ENCODE assay signal across 8 mouse cellular contexts in genomic region chr11:24076127-24076650, GRCm38 (mm10). TPM values are rescaled to one million over a fixed set of nuclear protein-coding genes. Genes with fewer than 3 reads are reported as not detected.
DNase-seq lines count a peak whose midpoint lies in the region; ATAC-seq and TF ChIP-seq lines count a peak whose summit lies in the region.

No protein-coding gene starts in this region.

- H3K9me3 ChIP-seq in embryonic facial prominence, embryonic 14.5 days (ENCODE audit: control insufficient read depth, low read length) = no peaks in the 10 kb centered on the region
- H3K9me3 ChIP-seq in heart, embryonic 14.5 days (ENCODE audit: control insufficient read depth, low read length) = no peaks in the 10 kb centered on the region
- H3K9me3 ChIP-seq in liver, postnatal 0 days (ENCODE audit: low read length) = no peaks in the 10 kb centered on the region
- H3K9me3 ChIP-seq in neural tube, embryonic 12.5 days = no peaks in the 10 kb centered on the region

- H3K27ac ChIP-seq in embryonic facial prominence, embryonic 14.5 days (replicated peaks; ENCODE audit: low read depth, low read length) = peak overlapping the region; percentile 98
- peak overlapping the region; percentile 87 to 95 for H3K27ac ChIP-seq in heart, embryonic 14.5 days (replicated peaks in 1 of 2; ENCODE audit: control insufficient read depth in 1 of 2, insufficient read depth in 1 of 2, low read depth in 2 of 2, low read length in 2 of 2)
- H3K27ac ChIP-seq in liver, postnatal 0 days (ENCODE audit: low read depth) = peak overlapping the region; percentile 63
- peak overlapping the region; percentile 92 for H3K27ac ChIP-seq in neural tube, embryonic 12.5 days

- H3K36me3 ChIP-seq in embryonic facial prominence, embryonic 14.5 days (ENCODE audit: control insufficient read depth, insufficient read depth, low read length) = no peaks in the 10 kb centered on the region
- H3K36me3 ChIP-seq in heart, embryonic 14.5 days (ENCODE audit: control insufficient read depth, insufficient read depth, low read length) = no peaks in the 10 kb centered on the region
- H3K36me3 ChIP-seq in liver, postnatal 0 days (replicated peaks; ENCODE audit: insufficient read depth, low read length) = no peaks in the 10 kb centered on the region
- H3K36me3 ChIP-seq in neural tube, embryonic 12.5 days = no peaks in the 10 kb centered on the region

- no peaks in the 10 kb centered on the region; the same call in 1 of the 2 replicates for H3K27me3 ChIP-seq in embryonic facial prominence, embryonic 14.5 days (replicated peaks; ENCODE audit: control insufficient read depth, insufficient read depth, low read length)
- peaks cover 24% of the 10 kb centered on the region for H3K27me3 ChIP-seq in heart, embryonic 14.5 days (ENCODE audit: control insufficient read depth, insufficient read depth, low read length)
- peaks cover 48% of the 10 kb centered on the region for H3K27me3 ChIP-seq in liver, postnatal 0 days (ENCODE audit: insufficient read depth, low read length)
- H3K27me3 ChIP-seq in neural tube, embryonic 12.5 days (replicated peaks) = no peaks in the 10 kb centered on the region

- H3K4me2 ChIP-seq in embryonic facial prominence, embryonic 14.5 days (ENCODE audit: low read depth, low read length) = peak overlapping the region; percentile 97
- peak overlapping the region; percentile 96 for H3K4me2 ChIP-seq in heart, embryonic 14.5 days (ENCODE audit: low read length)
- peak overlapping the region; percentile 92 for H3K4me2 ChIP-seq in liver, postnatal 0 days (ENCODE audit: low read depth, low read length)
- H3K4me2 ChIP-seq in neural tube, embryonic 12.5 days (replicated peaks) = peak overlapping the region; percentile 79

- under 1% methylated on average over 23 of the region's 32 CpGs for WGBS in embryonic facial prominence, embryonic 14.5 days
- under 1% methylated on average over 32 of the region's 32 CpGs for WGBS in heart, embryonic 14.5 days
- WGBS in liver, postnatal 0 days (ENCODE audit: insufficient replicate concordance) = under 1% methylated on average over 32 of the region's 32 CpGs
- WGBS in neural tube, embryonic 12.5 days = under 1% methylated on average over 32 of the region's 32 CpGs

- no peak for TF ChIP-seq EP300 in liver, postnatal 0 days (IDR thresholded peaks at IDR 0.05; ENCODE audit: low read depth)

- peak; percentile 28 for ATAC-seq in embryonic facial prominence, embryonic 14.5 days (ENCODE audit: low read depth)
- no peak for ATAC-seq in heart, embryonic 14.5 days (ENCODE audit: insufficient number of reproducible peaks, insufficient read depth, low FRiP score, low read depth)
- ATAC-seq in liver, postnatal 0 days = peak; percentile 55
- ATAC-seq in neural tube, embryonic 12.5 days (ENCODE audit: low FRiP score, low read depth) = peak; percentile 11; the same call in 1 of the 2 replicates

- H3K4me1 ChIP-seq in embryonic facial prominence, embryonic 14.5 days (ENCODE audit: control insufficient read depth, insufficient read depth, low read length) = peaks cover 11% of the 10 kb centered on the region
- peaks cover 5 to 14% of the 10 kb centered on the region in 2 experiments; a peak in 3 of 4 replicates for H3K4me1 ChIP-seq in heart, embryonic 14.5 days (ENCODE audit: control insufficient read depth in 2 of 2, insufficient read depth in 2 of 2, low read length in 2 of 2)
- H3K4me1 ChIP-seq in liver, postnatal 0 days (ENCODE audit: insufficient read depth) = peaks cover 27% of the 10 kb centered on the region
- H3K4me1 ChIP-seq in neural tube, embryonic 12.5 days = peaks cover 7% of the 10 kb centered on the region

- peak overlapping the region; percentile 82 for H3K4me3 ChIP-seq in embryonic facial prominence, embryonic 14.5 days (ENCODE audit: low read depth, low read length)
- H3K4me3 ChIP-seq in heart, embryonic 14.5 days (ENCODE audit: control insufficient read depth in 1 of 2, insufficient read depth in 1 of 2, low read depth in 1 of 2, low read length in 2 of 2) = peak overlapping the region; percentile 65 to 95
- peak overlapping the region; percentile 71 for H3K4me3 ChIP-seq in liver, postnatal 0 days (ENCODE audit: low read depth, low read length)
- peak overlapping the region; percentile 90 for H3K4me3 ChIP-seq in neural tube, embryonic 12.5 days

- peak; percentile 80 for DNase-seq in layer of hippocampus, adult 11-12 months (ENCODE audit: low spot score)
- DNase-seq in layer of hippocampus, adult 9-10 months (ENCODE audit: low spot score) = no peak
- peak; percentile 96 for DNase-seq in embryonic facial prominence, embryonic 14.5 days (ENCODE audit: low spot score)
- DNase-seq in kidney, postnatal 4 days = peak; percentile 74 to 81
- peak; percentile 83 for DNase-seq in liver, postnatal 0 days
- DNase-seq in telencephalon, adult 2 months (ENCODE audit: low read depth, low spot score) = peak; percentile 84

- peak; percentile 53 for TF ChIP-seq CTCF in liver, postnatal 0 days (IDR thresholded peaks at IDR 0.05; ENCODE audit: low read depth)

- peak overlapping the region; percentile 95 for H3K9ac ChIP-seq in embryonic facial prominence, embryonic 14.5 days (ENCODE audit: low read depth, low read length)
- H3K9ac ChIP-seq in heart, embryonic 14.5 days (ENCODE audit: low read length) = peak overlapping the region; percentile 87
- H3K9ac ChIP-seq in liver, postnatal 0 days (replicated peaks) = peak overlapping the region; percentile 80
- H3K9ac ChIP-seq in neural tube, embryonic 12.5 days = peak overlapping the region; percentile 98

RNA-seq across cellular contexts. Expression of gene A830031A19Rik, which starts 1.3 kb away (rescaled TPM):
- polyA plus RNA-seq in embryonic facial prominence, embryonic 14.5 days (2014; fragmentation: Nextera tagmentation; extraction: Ambion mirVana) = not detected in 2 replicates
- not detected in 2 replicates for polyA plus RNA-seq in heart, embryonic 14.5 days (2014; fragmentation: Nextera tagmentation; extraction: Ambion mirVana)
- not detected in 2 replicates for polyA plus RNA-seq in liver, postnatal 0 days (2015; fragmentation: Nextera tagmentation; extraction: Ambion mirVana)
- polyA plus RNA-seq in neural tube, embryonic 12.5 days (2016; fragmentation: Nextera tagmentation; extraction: Ambion mirVana) = not detected in 2 replicates

RNA-seq across cellular contexts. Expression of gene Bcl11a, which starts 1.7 kb away (rescaled TPM):
- polyA plus RNA-seq in embryonic facial prominence, embryonic 14.5 days (2014; fragmentation: Nextera tagmentation; extraction: Ambion mirVana) = 26.4 and 30.1 TPM in 2 replicates
- 17.3 and 17.4 TPM in 2 replicates for polyA plus RNA-seq in heart, embryonic 14.5 days (2014; fragmentation: Nextera tagmentation; extraction: Ambion mirVana)
- polyA plus RNA-seq in liver, postnatal 0 days (2015; fragmentation: Nextera tagmentation; extraction: Ambion mirVana) = 6.6 and 10.3 TPM in 2 replicates
- polyA plus RNA-seq in neural tube, embryonic 12.5 days (2016; fragmentation: Nextera tagmentation; extraction: Ambion mirVana) = 96.6 and 101 TPM in 2 replicates
